Mouse (Mus musculus): ENCODE measurements around the gene Arhgef19.

GRCm38 (mm10) chr4:141306057-141306456, 66.8 kb downstream of the Arhgef19 start:
- TF ChIP-seq CTCF (IDR thresholded peaks at IDR 0.05; ENCODE audit: borderline replicate concordance, insufficient read depth, low read length): no peak
- TF ChIP-seq POLR2A (IDR thresholded peaks at IDR 0.05; ENCODE audit: low read depth, low read length): no peak

Data from embryonic fibroblast, embryonic 13.5 days (primary cell).